Mouse (Mus musculus) MEL (cell line): ENCODE measurements around the gene D630003M21Rik. TPM values are rescaled to one million over a fixed set of nuclear protein-coding genes. Genes with fewer than 3 reads are reported as not detected.

Experiments
- DNase-seq: peaks from one replicate; pipeline ENCODE4 v3.0.0; 2011; ENCODE audit warnings: low read depth, low spot score
- H3K27ac ChIP-seq: 2 replicates; pipeline ENCODE4 v1.5.1; 2012; ENCODE audit warnings: low read depth, mild to moderate bottlenecking, control low read depth, low read length, moderate library complexity; ENCODE audit not compliant: control insufficient read depth
- H3K27me3 ChIP-seq, 2 experiments: fragments of 150-350 bp in 1 of 2; sonication (generic) in 1 of 2; 2 replicates each; pipeline ENCODE4 v1.6.1; 2012; ENCODE audit warnings: low read length in 2 of 2, mild to moderate bottlenecking in 2 of 2, improper control_type of control experiment in 1 of 2, moderate library complexity in 1 of 2; ENCODE audit not compliant: insufficient read depth in 2 of 2, control insufficient read depth in 1 of 2
- H3K36me3 ChIP-seq, 2 experiments: 2 replicates each; pipeline ENCODE4 v1.6.1; 2012 to 2014; ENCODE audit warnings: low read length in 2 of 2, improper control_type of control experiment in 1 of 2, inconsistent platforms in 1 of 2, mild to moderate bottlenecking in 1 of 2; ENCODE audit not compliant: insufficient read depth in 2 of 2, control insufficient read depth in 1 of 2
- H3K4me1 ChIP-seq, 2 experiments: fragments of 150-350 bp in 1 of 2; sonication (generic) in 1 of 2; 2 replicates each; pipeline ENCODE4 v1.6.1; 2012; ENCODE audit warnings: low read length in 2 of 2, improper control_type of control experiment in 1 of 2, mild to moderate bottlenecking in 1 of 2; ENCODE audit not compliant: insufficient read depth in 2 of 2, control insufficient read depth in 1 of 2
- H3K4me3 ChIP-seq, 2 experiments: fragments of 150-350 bp in 1 of 2; sonication (generic) in 1 of 2; 2 replicates each; pipeline ENCODE4 v1.5.1; 2012; ENCODE audit warnings: low read depth in 2 of 2, low read length in 2 of 2, mild to moderate bottlenecking in 2 of 2, moderate library complexity in 2 of 2, control low read depth in 1 of 2, improper control_type of control experiment in 1 of 2; ENCODE audit not compliant: control insufficient read depth in 1 of 2, insufficient read depth in 1 of 2
- H3K79me2 ChIP-seq: 2 replicates; pipeline ENCODE4 v1.6.1; 2012; ENCODE audit warnings: mild to moderate bottlenecking, low read length, moderate library complexity; ENCODE audit not compliant: control insufficient read depth, poor library complexity, insufficient read depth
- H3K9ac ChIP-seq: 2 replicates; pipeline ENCODE4 v1.6.1; 2012; ENCODE audit warnings: low read depth, mild to moderate bottlenecking, control low read depth, low read length, moderate library complexity; ENCODE audit not compliant: control insufficient read depth, poor library complexity, severe bottlenecking
- H3K9me3 ChIP-seq: fragments of 150-350 bp; sonication (generic); replicated peaks from 2 replicates; pipeline ENCODE4 v1.6.1; 2012; ENCODE audit warnings: mild to moderate bottlenecking, low read length, improper control_type of control experiment, moderate library complexity; ENCODE audit not compliant: insufficient read depth
- CHD1 ChIP-seq: IDR thresholded peaks from 2 replicates; pipeline ENCODE4 v1.6.1; 2012; ENCODE audit warnings: low read depth, mild to moderate bottlenecking, inconsistent platforms, low read length, improper control_type of control experiment
- CTCF ChIP-seq, 3 experiments: IDR thresholded peaks in 2 of 3; conservative IDR thresholded peaks in 1 of 3; 2 replicates each; pipeline ENCODE4 v1.5.1; 2011 to 2012; ENCODE audit warnings: low read length in 3 of 3, low read depth in 2 of 3, mild to moderate bottlenecking in 2 of 3, improper control_type of control experiment in 1 of 3, inconsistent platforms in 1 of 3, mixed read lengths in 1 of 3, moderate library complexity in 1 of 3; ENCODE audit not compliant: control insufficient read depth in 1 of 3, insufficient read depth in 1 of 3, poor library complexity in 1 of 3, severe bottlenecking in 1 of 3
- E2F4 ChIP-seq: IDR thresholded peaks from 2 replicates; pipeline ENCODE4 v1.6.1; 2011; ENCODE audit warnings: low read depth, low read length, improper control_type of control experiment, borderline replicate concordance
- ELF1 ChIP-seq: IDR thresholded peaks from 2 replicates; pipeline ENCODE4 v1.6.1; 2014; ENCODE audit warnings: low read depth, mild to moderate bottlenecking, inconsistent platforms, low read length, improper control_type of control experiment, moderate library complexity
- ETS1 ChIP-seq: IDR thresholded peaks from 2 replicates; pipeline ENCODE4 v1.6.1; 2012; ENCODE audit warnings: low read depth, mild to moderate bottlenecking, inconsistent platforms, low read length, improper control_type of control experiment, moderate library complexity
- GABPA ChIP-seq: IDR thresholded peaks from 2 replicates; pipeline ENCODE4 v1.6.1; 2012; ENCODE audit warnings: low read depth, mild to moderate bottlenecking, inconsistent platforms, low read length, improper control_type of control experiment, moderate library complexity
- GATA1 ChIP-seq: IDR thresholded peaks from 2 replicates; pipeline ENCODE4 v1.6.1; 2011; ENCODE audit warnings: low read depth, low read length, improper control_type of control experiment
- MAFK ChIP-seq: IDR thresholded peaks from 2 replicates; pipeline ENCODE4 v1.6.1; 2011; ENCODE audit warnings: low read depth, mild to moderate bottlenecking, low read length, improper control_type of control experiment, borderline replicate concordance
- MAZ ChIP-seq: IDR thresholded peaks from 2 replicates; pipeline ENCODE4 v1.6.1; 2012; ENCODE audit warnings: low read depth, mild to moderate bottlenecking, inconsistent platforms, low read length, improper control_type of control experiment
- MEF2A ChIP-seq: IDR thresholded peaks from 2 replicates; pipeline ENCODE4 v1.6.1; 2014; ENCODE audit warnings: low read depth, mild to moderate bottlenecking, inconsistent platforms, low read length, improper control_type of control experiment; ENCODE audit not compliant: poor library complexity, insufficient replicate concordance, severe bottlenecking; ENCODE audit errors: extremely low read depth
- MYB ChIP-seq: IDR thresholded peaks from 2 replicates; pipeline ENCODE4 v1.6.1; 2011; ENCODE audit warnings: mild to moderate bottlenecking, low read depth, low read length, improper control_type of control experiment
- MYC ChIP-seq: IDR thresholded peaks from 2 replicates; pipeline ENCODE4 v1.6.1; 2011; ENCODE audit warnings: low read depth, mild to moderate bottlenecking, low read length, improper control_type of control experiment, moderate library complexity
- NELFE ChIP-seq: IDR thresholded peaks from 2 replicates; pipeline ENCODE4 v1.6.1; 2011; ENCODE audit warnings: low read depth, low read length, improper control_type of control experiment
- POLR2AphosphoS5 ChIP-seq: IDR thresholded peaks from 2 replicates; pipeline ENCODE4 v1.6.1; 2012; ENCODE audit warnings: low read depth, borderline replicate concordance, mild to moderate bottlenecking, inconsistent platforms, low read length, moderate library complexity, mixed read lengths
- RAD21 ChIP-seq: IDR thresholded peaks from 2 replicates; pipeline ENCODE4 v1.6.1; 2011; ENCODE audit warnings: mild to moderate bottlenecking, low read depth, low read length, improper control_type of control experiment
- RCOR1 ChIP-seq: IDR thresholded peaks from 2 replicates; pipeline ENCODE4 v1.6.1; 2012; ENCODE audit warnings: low read depth, mild to moderate bottlenecking, inconsistent platforms, low read length, improper control_type of control experiment
- SIN3A ChIP-seq: IDR thresholded peaks from 2 replicates; pipeline ENCODE4 v1.6.1; 2012; ENCODE audit warnings: low read length, improper control_type of control experiment, inconsistent platforms
- TCF12 ChIP-seq: IDR thresholded peaks from 2 replicates; pipeline ENCODE4 v1.6.1; 2014; ENCODE audit warnings: low read depth, mild to moderate bottlenecking, inconsistent platforms, low read length, improper control_type of control experiment, moderate library complexity
- UBTF ChIP-seq: IDR thresholded peaks from 2 replicates; pipeline ENCODE4 v1.6.1; 2012; ENCODE audit warnings: low read depth, mild to moderate bottlenecking, inconsistent platforms, low read length, improper control_type of control experiment, moderate library complexity, borderline replicate concordance; ENCODE audit not compliant: insufficient read depth
- USF1 ChIP-seq: IDR thresholded peaks from 2 replicates; pipeline ENCODE4 v1.6.1; 2014; ENCODE audit warnings: low read depth, mild to moderate bottlenecking, inconsistent platforms, low read length, improper control_type of control experiment, moderate library complexity
- USF2 ChIP-seq, 2 experiments: IDR thresholded peaks; 2 replicates each; pipeline ENCODE4 v1.6.1; 2011 to 2012; ENCODE audit warnings: improper control_type of control experiment in 2 of 2, low read length in 2 of 2, borderline replicate concordance in 1 of 2, inconsistent platforms in 1 of 2, low read depth in 1 of 2, mild to moderate bottlenecking in 1 of 2; ENCODE audit not compliant: insufficient read depth in 1 of 2
- ZMIZ1 ChIP-seq: IDR thresholded peaks from 2 replicates; pipeline ENCODE4 v1.6.1; 2012; ENCODE audit warnings: low read depth, mild to moderate bottlenecking, inconsistent platforms, low read length, improper control_type of control experiment, moderate library complexity
- ZNF384 ChIP-seq: IDR thresholded peaks from 2 replicates; pipeline ENCODE4 v1.6.1; 2012; ENCODE audit warnings: low read depth, mild to moderate bottlenecking, inconsistent platforms, low read length, improper control_type of control experiment
- polyA plus RNA-seq, 2 experiments: library from polyadenylated mRNA; stranded (reverse) in 1 of 2; unstranded in 1 of 2; fragments of >175 nt in 1 of 2; fragments of >200 nt in 1 of 2; gene quantifications; 2 replicates each; pipeline versions ENCODE4 v1.2.1 to v1.2.4; 2012; ENCODE audit warnings: low replicate concordance in 2 of 2, low read depth in 1 of 2; ENCODE audit not compliant: insufficient read length in 2 of 2, insufficient read depth in 1 of 2, missing spikeins in 1 of 2
- total RNA-seq: library from RNA; depleted of rRNA; stranded (reverse); fragments of 300-350 nt; gene quantifications from 2 replicates; pipeline ENCODE4 v1.2.3, GENCODE M21; 2012

The D630003M21Rik gene
- total and polyA plus RNA-seq, 3 experiments: 0.10 TPM; not detected in 2

- no peak overlapping the region for H3K4me3 ChIP-seq
Measured at GRCm38 (mm10) chr2:158144263-158144662, 84.8 kb downstream of the D630003M21Rik start.

DNA sequence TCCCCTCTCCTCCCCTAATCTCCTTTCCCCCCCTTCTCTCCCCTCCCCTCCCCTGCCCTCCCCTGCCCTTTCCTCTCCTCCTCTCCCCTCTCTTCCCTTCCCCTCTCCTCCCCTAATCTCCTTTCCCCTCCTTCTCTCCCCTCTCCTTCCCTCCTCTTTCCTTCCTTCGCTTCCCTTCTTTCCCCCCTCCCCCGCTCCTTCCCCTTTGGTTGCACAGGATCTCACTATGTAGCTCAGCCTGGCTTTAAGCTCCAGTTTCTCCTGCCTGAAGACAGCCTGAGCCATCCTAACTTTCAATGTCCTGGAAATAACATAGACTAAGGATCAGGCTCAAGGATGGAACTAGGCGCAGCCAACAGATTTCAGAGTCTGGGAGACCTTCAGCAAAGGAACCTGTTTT, 85.2 kb downstream of the D630003M21Rik start:
- H3K4me1 ChIP-seq: peaks cover 19 to 44% of the 10 kb centered on the region in 2 experiments
- H3K9me3 ChIP-seq: no peaks in the 10 kb centered on the region
- no peaks in the 10 kb centered on the region for H3K27me3 ChIP-seq
- no peak overlapping the region for H3K27ac ChIP-seq
- no peak for DNase-seq
- no peaks in the 10 kb centered on the region for H3K79me2 ChIP-seq
- TF ChIP-seq CTCF (IDR thresholded peaks at IDR 0.05 in 2 of 3, conservative IDR thresholded peaks at IDR 0.05 in 1 of 3; ENCODE audit: control insufficient read depth in 1 of 3, insufficient read depth in 1 of 3, low read depth in 2 of 3, low read length in 3 of 3, poor library complexity in 1 of 3, severe bottlenecking in 1 of 3) (no peak), GATA1 (no peak), ZMIZ1 (no peak), MYC (no peak), CHD1 (no peak), MYB (no peak), USF2 (IDR thresholded peaks at IDR 0.05; ENCODE audit: borderline replicate concordance in 1 of 2, insufficient read depth in 1 of 2, low read depth in 1 of 2, low read length in 2 of 2) (no peak), POLR2AphosphoS5 (no peak), UBTF (no peak), MAZ (no peak), MEF2A (no peak), ELF1 (no peak), TCF12 (no peak), RCOR1 (no peak), E2F4 (no peak), RAD21 (no peak)
- no peak overlapping the region for H3K9ac ChIP-seq
- H3K36me3 ChIP-seq: peaks cover 0 to 18% of the 10 kb centered on the region in 2 experiments; a peak in 2 of 4 replicates
- H3K4me3 ChIP-seq: no peak overlapping the region

More at GRCm38 (mm10) chr2:158144263-158144662, 84.8 kb downstream of the D630003M21Rik start:
- H3K79me2 ChIP-seq: no peaks in the 10 kb centered on the region
- H3K27ac ChIP-seq: no peak overlapping the region
- peak; percentile 33 for DNase-seq
- TF ChIP-seq GABPA: no peak
- no peak for TF ChIP-seq MAFK
- TF ChIP-seq E2F4: no peak
- no peak for TF ChIP-seq NELFE
- TF ChIP-seq USF1: no peak
- no peak for TF ChIP-seq MYB
- TF ChIP-seq ELF1: no peak
- no peak for TF ChIP-seq ZNF384
- TF ChIP-seq ETS1: peak; percentile 89
- peak; percentile 31; the same call in 1 of the 2 replicates for TF ChIP-seq SIN3A
- no peak for TF ChIP-seq GATA1
- no peak for TF ChIP-seq MYC
- TF ChIP-seq RAD21: no peak
- no peak for TF ChIP-seq CTCF (IDR thresholded peaks at IDR 0.05 in 2 of 3, conservative IDR thresholded peaks at IDR 0.05 in 1 of 3; ENCODE audit: control insufficient read depth in 1 of 3, insufficient read depth in 1 of 3, low read depth in 2 of 3, low read length in 3 of 3, poor library complexity in 1 of 3, severe bottlenecking in 1 of 3)
- peaks cover 19 to 44% of the 10 kb centered on the region in 2 experiments for H3K4me1 ChIP-seq
- H3K9ac ChIP-seq: no peak overlapping the region
- no peaks in the 10 kb centered on the region for H3K9me3 ChIP-seq
- no peaks in the 10 kb centered on the region for H3K27me3 ChIP-seq
- H3K36me3 ChIP-seq: peaks cover 0 to 18% of the 10 kb centered on the region in 2 experiments; a peak in 2 of 4 replicates
